Mouse (Mus musculus) liver, postnatal 0 days (tissue): ENCODE measurements around the gene H2-Aa. TPM values are rescaled to one million over a fixed set of nuclear protein-coding genes. Genes with fewer than 3 reads are reported as not detected.
A peak's percentile ranks its signal among the peaks of the same experiment; 100 is the strongest.

Source experiments
- ATAC-seq: fragments of 200-750 bp; cut with Nextera tagmentation; 2 replicates; pipeline ENCODE4 v1.8.0; 2017; ENCODE audit warnings: mild to moderate bottlenecking, moderate library complexity
- DNase-seq: peaks from one replicate; pipeline ENCODE4 v3.0.0-alpha.2; 2016
- H3K27ac ChIP-seq: fragments of 300-500 bp; sonication (generic); 2 replicates; pipeline ENCODE4 v1.5.1; 2014; ENCODE audit warnings: antibody characterized with exemption, moderate library complexity, mild to moderate bottlenecking, low read depth
- H3K27me3 ChIP-seq: fragments of 300-500 bp; sonication (generic); 2 replicates; pipeline ENCODE4 v1.6.1; 2014; ENCODE audit warnings: low read length, control low read depth, mixed read lengths; ENCODE audit not compliant: insufficient read depth
- H3K36me3 ChIP-seq: fragments of 300-500 bp; sonication (generic); replicated peaks from 2 replicates; pipeline ENCODE4 v1.6.1; 2014; ENCODE audit warnings: mild to moderate bottlenecking, control low read depth, low read length, moderate library complexity, mixed read lengths; ENCODE audit not compliant: insufficient read depth
- H3K4me1 ChIP-seq: fragments of 300-500 bp; sonication (generic); 2 replicates; pipeline ENCODE4 v1.6.1; 2014; ENCODE audit warnings: antibody characterized with exemption, mild to moderate bottlenecking, control low read depth; ENCODE audit not compliant: insufficient read depth
- H3K4me2 ChIP-seq: fragments of 300-500 bp; sonication (generic); 2 replicates; pipeline ENCODE4 v1.6.1; 2014; ENCODE audit warnings: low read depth, mild to moderate bottlenecking, low read length, moderate library complexity, mixed read lengths
- H3K4me3 ChIP-seq: fragments of 300-500 bp; sonication (generic); 2 replicates; pipeline ENCODE4 v1.5.1; 2014; ENCODE audit warnings: low read depth, low read length
- H3K9ac ChIP-seq: fragments of 300-500 bp; sonication (generic); replicated peaks from 2 replicates; pipeline ENCODE4 v1.6.1; 2014; ENCODE audit warnings: mild to moderate bottlenecking, moderate library complexity
- H3K9me3 ChIP-seq: fragments of 300-500 bp; sonication (generic); 2 replicates; pipeline ENCODE4 v1.6.1; 2016; ENCODE audit warnings: mild to moderate bottlenecking, control low read depth, low read length, mixed read lengths
- CTCF ChIP-seq: sonication (generic); IDR thresholded peaks from 2 replicates; pipeline ENCODE4 v1.5.1; 2016; ENCODE audit warnings: antibody characterized with exemption, low read depth
- EP300 ChIP-seq: IDR thresholded peaks from 2 replicates; pipeline ENCODE4 v1.6.1; 2016; ENCODE audit warnings: antibody characterized with exemption, low read depth, mild to moderate bottlenecking
- WGBS: fragments of 180-500 bp; shearing (Covaris S2); extraction: QIAGEN DNeasy Blood & Tissue Kit; methylation state at CpG from one replicate; pipeline ENCODE4 v1.1.7; 2014; ENCODE audit not compliant: insufficient replicate concordance; 5-methylcytosine and 5-hydroxymethylcytosine counted together
- polyA plus RNA-seq: library from polyadenylated mRNA; unstranded; fragments of >200 nt; fragmentation: Nextera tagmentation; extraction: Ambion mirVana; gene quantifications from 2 replicates; pipeline ENCODE4 v1.2.1, GENCODE M21; 2015

H2-Aa gene
- polyA plus RNA-seq, 1 experiment from 2014 or later = 15.3 TPM

DNA sequence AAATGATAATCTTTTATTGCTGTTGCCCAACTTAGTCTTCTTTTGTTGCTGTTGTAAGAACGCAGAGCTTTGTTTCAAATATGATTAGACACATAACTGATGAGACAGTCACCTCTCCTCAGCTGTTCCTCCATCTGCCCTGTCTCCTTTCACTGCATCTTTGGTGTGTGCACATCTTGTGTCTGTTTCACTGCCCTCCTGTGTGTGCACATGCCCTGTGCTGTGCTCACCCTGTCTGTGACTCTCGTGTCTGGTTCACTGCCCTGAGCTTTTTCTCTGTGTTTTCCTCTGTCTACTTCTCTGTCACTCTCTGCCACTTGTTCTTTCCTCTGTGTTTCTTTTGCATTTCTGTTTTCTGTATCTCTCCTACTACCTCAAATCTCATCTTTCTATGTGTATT is 17.4 kb downstream of the H2-Aa start:
- WGBS = 75% methylated on average over 2 of the region's 2 CpGs
- Histone ChIP-seq H3K4me2 (no peak overlapping the region), H3K27ac (no peak overlapping the region), H3K9ac (no peak overlapping the region), H3K4me3 (no peak overlapping the region), H3K36me3 (no peaks in the 10 kb centered on the region), H3K27me3 (peaks cover 2% of the 10 kb centered on the region; the same call in 1 of the 2 replicates), H3K9me3 (no peaks in the 10 kb centered on the region), H3K4me1 (no peaks in the 10 kb centered on the region)
- TF ChIP-seq EP300 (no peak), CTCF (no peak)
- DNase-seq = no peak
- no peak for ATAC-seq

DNA sequence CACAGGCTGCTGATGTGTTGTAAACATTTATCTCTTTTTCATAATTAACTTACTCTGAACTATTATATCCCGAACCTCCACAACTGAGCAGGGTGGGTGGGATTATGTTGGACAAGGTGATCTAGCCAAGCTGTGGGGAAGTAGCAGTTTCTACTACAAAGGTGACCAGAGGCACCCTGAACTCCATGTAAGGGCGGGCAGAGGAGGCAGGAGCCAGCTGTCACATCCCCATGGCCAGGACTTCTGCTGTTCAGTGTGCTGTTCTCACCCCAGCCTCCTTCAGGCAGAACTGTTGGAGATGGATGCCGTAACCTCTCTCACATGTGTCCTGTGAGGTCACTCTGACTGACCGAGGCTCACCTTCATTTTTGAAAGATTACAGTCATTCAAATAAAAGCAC is 17.8 kb downstream of the H2-Aa start:
- no peak for ATAC-seq
- no peaks in the 10 kb centered on the region for H3K9me3 ChIP-seq

DNA sequence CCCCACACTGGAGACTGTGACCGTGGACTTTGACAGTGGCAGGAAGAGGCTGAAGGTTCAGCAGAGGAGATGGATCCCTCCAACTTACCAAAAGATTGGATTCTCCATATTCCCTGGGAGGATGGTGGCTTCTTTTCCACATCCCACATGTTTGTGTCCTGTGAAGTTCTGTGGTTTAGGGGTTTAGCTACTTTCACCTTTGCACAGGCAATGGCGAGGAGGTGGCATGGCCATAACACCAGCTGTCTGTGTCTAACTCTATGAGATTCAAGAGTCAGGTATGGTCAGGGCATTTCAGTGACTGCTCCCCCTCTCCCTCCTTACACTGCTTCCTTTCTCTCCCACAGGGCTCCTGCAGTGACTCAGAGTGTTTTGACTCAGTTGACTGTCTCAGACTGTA is 18.9 kb downstream of the H2-Aa start:
- ATAC-seq = no peak

More for the DNA sequence above, 17.8 kb downstream of the H2-Aa start:
- Histone ChIP-seq H3K4me2 (no peak overlapping the region), H3K4me3 (no peak overlapping the region), H3K9ac (no peak overlapping the region), H3K36me3 (no peaks in the 10 kb centered on the region), H3K27me3 (peaks cover 6% of the 10 kb centered on the region; the same call in 1 of the 2 replicates), H3K4me1 (peaks cover 4% of the 10 kb centered on the region; the same call in 1 of the 2 replicates), H3K27ac (no peak overlapping the region)
- 67% methylated on average over 4 of the region's 4 CpGs for WGBS
- no peak for DNase-seq
- TF ChIP-seq EP300 = no peak
- no peak for TF ChIP-seq CTCF

DNA sequence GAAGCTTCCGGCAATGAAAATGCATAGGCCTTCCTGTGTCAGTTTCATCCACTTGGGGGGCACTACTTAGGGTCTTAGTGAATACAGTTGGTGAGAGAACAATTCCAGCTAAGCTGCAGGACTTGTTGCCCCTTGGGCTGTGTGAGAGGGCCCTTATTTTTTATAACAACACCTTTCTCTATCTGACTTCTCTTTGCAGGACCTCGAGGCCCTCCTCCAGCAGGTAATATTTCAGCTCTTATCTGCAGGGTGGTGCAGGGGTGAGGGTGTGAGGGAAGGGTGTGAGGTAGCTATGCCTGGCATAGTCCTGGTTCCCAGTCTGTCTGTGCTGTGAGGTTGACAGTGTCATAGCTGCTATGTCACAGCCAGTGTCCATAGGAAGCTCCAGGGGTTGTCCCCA is 19.4 kb downstream of the H2-Aa start:
- H3K9me3 ChIP-seq = no peaks in the 10 kb centered on the region
- 62% methylated on average over 2 of the region's 2 CpGs for WGBS
- H3K9ac ChIP-seq = no peak overlapping the region
- no peak overlapping the region for H3K4me3 ChIP-seq
- no peak for DNase-seq
- no peak overlapping the region for H3K27ac ChIP-seq
- peaks cover 19% of the 10 kb centered on the region for H3K27me3 ChIP-seq
- TF ChIP-seq EP300 (no peak), CTCF (no peak)
- H3K36me3 ChIP-seq = no peaks in the 10 kb centered on the region
- no peak overlapping the region for H3K4me2 ChIP-seq
- no peak for ATAC-seq
- peaks cover 16% of the 10 kb centered on the region for H3K4me1 ChIP-seq

More for the DNA sequence above, 18.9 kb downstream of the H2-Aa start:
- DNase-seq = no peak
- Histone ChIP-seq H3K4me2 (no peak overlapping the region), H3K4me1 (peaks cover 14% of the 10 kb centered on the region), H3K4me3 (no peak overlapping the region), H3K27me3 (peaks cover 16% of the 10 kb centered on the region), H3K36me3 (no peaks in the 10 kb centered on the region), H3K9ac (no peak overlapping the region), H3K9me3 (no peaks in the 10 kb centered on the region), H3K27ac (no peak overlapping the region)
- no peak for TF ChIP-seq EP300
- 80% methylated on average over 2 of the region's 2 CpGs for WGBS

DNA sequence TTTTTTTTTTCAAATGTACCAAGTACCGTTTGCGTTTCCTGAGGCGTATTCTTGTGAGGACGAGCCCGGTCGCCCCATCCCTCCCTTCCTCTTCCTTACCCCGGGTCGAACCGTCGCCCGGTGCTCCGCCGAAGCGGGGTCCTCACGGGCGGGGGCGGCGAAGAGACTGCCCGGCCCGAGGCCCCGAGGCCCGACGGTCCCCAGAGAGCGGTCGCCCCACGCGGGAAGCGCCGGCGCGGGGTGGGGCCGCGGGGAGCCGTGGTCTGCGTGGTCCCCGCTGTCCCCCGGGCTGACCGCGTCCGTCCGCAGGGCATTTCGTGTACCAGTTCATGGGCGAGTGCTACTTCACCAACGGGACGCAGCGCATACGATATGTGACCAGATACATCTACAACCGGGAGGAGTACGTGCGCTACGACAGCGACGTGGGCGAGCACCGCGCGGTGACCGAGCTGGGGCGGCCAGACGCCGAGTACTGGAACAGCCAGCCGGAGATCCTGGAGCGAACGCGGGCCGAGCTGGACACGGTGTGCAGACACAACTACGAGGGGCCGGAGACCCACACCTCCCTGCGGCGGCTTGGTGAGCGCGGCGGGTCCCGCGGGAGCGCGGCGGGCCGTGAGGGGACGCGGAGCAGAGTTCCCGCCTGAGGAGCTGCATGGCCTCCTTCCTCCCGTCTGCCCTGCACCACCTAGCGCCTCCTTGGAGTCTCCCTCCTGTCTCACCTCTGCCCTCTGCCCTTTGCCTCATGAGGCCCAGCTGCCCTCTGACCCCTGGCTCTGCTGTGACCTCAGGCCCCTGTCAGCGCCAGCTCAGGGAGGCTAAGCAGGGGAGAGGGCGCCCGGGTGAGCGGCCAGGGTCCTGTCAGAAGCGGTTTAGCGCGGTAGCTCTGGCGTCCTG is 22.9 kb downstream of the H2-Aa start:
- peak overlapping the region; percentile 66 for H3K9ac ChIP-seq
- DNase-seq (peak; percentile 47), ATAC-seq (peak; percentile 52)
- no peak overlapping the region for H3K27ac ChIP-seq
- peak overlapping the region; percentile 65 for H3K4me3 ChIP-seq
- peaks cover 18% of the 10 kb centered on the region for H3K4me1 ChIP-seq
- peak overlapping the region; percentile 95 for H3K4me2 ChIP-seq
- TF ChIP-seq CTCF = no peak
- no peak for TF ChIP-seq EP300
- H3K36me3 ChIP-seq = no peaks in the 10 kb centered on the region
- H3K9me3 ChIP-seq = no peaks in the 10 kb centered on the region
- 1% methylated on average over 81 of the region's 93 CpGs for WGBS
- H3K27me3 ChIP-seq = peaks cover 30% of the 10 kb centered on the region

DNA sequence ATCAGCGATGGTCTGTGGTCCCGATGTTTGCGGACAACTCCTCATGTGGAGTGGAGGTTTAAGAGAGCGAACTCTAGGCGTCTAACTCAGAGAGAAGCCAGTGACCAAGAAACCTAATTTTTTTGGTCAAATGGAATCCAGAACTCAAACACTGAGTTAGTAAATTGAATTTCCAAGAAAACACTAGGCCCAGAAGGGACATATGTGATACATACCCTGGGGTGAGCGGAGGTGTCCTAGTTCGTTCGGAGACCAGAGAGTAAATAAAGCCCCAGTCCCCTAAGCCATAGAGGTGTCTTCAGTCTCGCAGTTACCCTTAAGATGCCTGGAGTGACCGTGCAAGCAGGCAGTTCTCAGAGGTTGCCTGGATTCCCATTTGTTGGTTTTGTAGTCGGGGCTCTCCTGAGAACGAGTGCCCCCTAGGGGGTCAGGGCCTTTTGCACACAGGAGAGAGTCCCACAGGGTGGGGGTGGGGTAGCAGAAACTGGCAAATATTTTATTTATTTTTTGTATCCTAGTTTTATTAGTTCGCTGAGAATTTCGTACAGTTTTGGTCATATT is 23.7 kb downstream of the H2-Aa start:
- Histone ChIP-seq H3K4me2 (peak overlapping the region; percentile 95), H3K27ac (no peak overlapping the region), H3K36me3 (no peaks in the 10 kb centered on the region), H3K4me1 (peaks cover 18% of the 10 kb centered on the region), H3K4me3 (peak overlapping the region; percentile 65), H3K9me3 (no peaks in the 10 kb centered on the region), H3K27me3 (peaks cover 33% of the 10 kb centered on the region), H3K9ac (peak overlapping the region; percentile 66)
- DNase-seq = peak; percentile 62
- TF ChIP-seq EP300 (no peak), CTCF (peak; percentile 41)
- WGBS = 9% methylated on average over 14 of the region's 14 CpGs
- peak; percentile 46; the same call in 1 of the 2 replicates for ATAC-seq
